Mouse (Mus musculus): ENCODE measurements around the gene Lrrc32. TPM values are rescaled to one million over a fixed set of nuclear protein-coding genes. Genes with fewer than 3 reads are reported as not detected.

Gene Lrrc32
- total RNA-seq, 2 experiments from 2014 or later = not detected

DNA sequence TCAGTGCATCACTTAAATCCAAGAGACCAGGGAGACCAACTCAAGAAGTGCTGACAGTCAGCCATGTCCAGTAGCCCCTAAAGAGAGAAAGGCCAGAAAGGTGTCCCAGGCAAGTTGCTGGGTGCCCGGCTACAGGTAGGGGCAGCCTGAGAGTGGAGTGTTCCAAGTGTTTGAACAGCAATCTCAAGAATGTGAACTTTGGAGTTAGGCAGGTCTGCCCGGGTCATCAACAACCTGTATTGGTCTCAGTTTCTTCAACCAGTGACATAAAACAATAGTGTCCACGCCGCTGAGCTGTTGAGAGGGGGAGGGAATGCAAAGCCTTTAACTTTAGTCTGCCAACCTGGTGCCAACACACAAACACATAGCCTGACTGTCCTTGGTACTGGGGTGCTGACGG, 52.5 kb downstream of the Lrrc32 start:
- no peak for ATAC-seq (replicated peaks; ENCODE audit: low FRiP score, poor library complexity, severe bottlenecking)

DNA sequence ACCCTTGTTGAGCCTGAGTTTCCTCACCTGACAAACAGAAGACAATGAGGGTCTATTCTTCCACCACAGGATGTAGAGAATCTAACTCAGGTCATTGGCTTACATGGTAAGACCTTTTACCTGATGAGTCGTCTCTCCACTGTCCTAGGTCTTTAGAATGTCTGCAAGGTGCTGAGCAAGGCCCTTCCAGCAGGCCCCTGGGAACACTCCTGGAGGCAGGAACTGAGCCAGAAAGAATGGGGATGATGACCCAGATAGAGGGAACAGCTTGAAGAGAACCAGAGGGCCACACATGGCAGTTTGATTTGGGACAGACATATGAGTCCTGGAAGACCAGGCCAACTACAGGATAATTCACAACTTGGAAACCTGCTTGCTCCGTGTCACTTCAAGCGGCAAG, 53.2 kb downstream of the Lrrc32 start:
- ATAC-seq (replicated peaks; ENCODE audit: low FRiP score, poor library complexity, severe bottlenecking) = no peak

DNA sequence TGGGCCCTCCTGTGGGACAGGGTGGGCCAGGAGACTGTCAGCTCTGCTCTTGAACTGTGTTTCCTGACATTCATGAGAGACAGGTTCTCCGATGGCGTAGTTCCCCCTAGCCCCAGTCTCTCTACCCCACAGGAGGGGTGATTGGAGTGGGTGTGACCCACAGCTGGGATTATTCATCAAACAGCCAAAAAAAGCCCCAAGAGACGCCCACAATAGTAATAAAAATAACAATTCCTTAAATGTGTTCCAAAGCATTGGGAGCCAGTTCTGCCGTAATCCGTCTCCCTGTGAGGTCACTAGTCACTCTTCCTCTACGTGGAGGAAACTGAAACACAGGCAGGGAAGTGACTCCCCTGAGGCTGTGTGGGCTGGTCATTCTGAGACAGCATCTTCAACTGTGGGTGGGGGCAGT, 53.7 kb downstream of the Lrrc32 start:
- ATAC-seq (replicated peaks; ENCODE audit: low FRiP score, poor library complexity, severe bottlenecking) = no peak

- no peak for ATAC-seq (replicated peaks; ENCODE audit: low FRiP score, poor library complexity, severe bottlenecking)
Measured at GRCm38 (mm10) chr7:98543853-98544370, 54.8 kb downstream of the Lrrc32 start.

DNA sequence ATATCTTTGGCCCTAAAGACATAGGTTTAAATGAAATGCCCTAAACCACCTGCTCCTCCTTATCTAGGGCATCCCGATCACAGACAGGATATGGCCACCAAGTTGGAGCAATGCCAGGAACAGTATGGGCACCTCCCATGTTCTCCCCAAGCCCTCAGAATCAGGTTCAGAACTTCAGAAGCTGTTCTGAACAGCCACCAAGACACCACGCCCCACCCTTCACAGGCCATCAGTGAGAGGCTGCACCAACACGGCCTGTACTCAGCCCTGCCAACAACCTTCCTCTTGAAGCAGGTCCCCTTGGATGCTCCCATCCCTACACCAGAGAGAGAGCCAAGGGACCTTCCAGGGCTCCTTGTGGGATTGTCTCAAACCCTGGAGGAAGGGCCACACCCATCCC, 55.5 kb downstream of the Lrrc32 start:
- no peak for ATAC-seq (replicated peaks; ENCODE audit: low FRiP score, poor library complexity, severe bottlenecking)

DNA sequence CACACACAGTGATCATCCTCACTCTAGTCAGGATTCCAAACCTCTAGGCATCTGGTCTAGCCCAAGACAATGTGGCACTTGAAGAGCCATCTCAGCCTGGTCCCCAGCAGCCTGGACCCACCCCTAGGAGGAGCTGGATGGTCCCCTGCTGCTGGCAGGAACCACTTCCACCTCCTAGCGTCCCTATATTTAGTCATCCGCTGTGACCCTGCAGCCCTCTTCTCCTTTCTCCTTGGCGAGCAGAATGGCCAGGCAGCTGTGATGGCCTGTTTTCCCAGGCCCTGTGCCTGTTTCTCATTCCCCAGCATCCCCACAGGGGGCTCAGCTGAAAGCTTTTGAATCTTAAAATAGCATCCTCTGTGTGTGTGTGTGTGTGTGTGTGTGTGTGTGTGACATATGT, 59.8 kb downstream of the Lrrc32 start:
- no peak for ATAC-seq (replicated peaks; ENCODE audit: low FRiP score, poor library complexity, severe bottlenecking)

DNA sequence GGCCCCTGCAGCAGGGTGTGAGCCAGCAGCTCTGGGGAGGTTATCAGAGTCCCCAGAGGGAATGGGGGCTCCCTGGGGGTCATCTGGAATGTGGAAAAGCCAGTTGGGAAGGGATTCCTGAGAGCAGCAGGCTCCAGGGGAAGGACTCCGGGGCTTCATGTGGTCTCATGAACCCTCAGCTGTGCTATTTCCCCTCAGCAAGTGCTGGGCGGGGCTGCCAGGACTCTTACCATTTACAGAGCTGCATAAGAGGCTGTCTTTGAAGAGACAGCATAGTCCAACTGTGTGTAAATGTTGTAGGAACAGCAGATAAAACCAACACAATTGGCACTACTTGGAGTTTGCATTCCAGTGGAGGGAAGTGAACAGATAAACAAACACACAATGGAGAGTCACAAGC, 61.5 kb downstream of the Lrrc32 start:
- no peak for ATAC-seq (replicated peaks; ENCODE audit: low FRiP score, poor library complexity, severe bottlenecking)

GRCm38 (mm10) chr7:98551041-98551440, 62.0 kb downstream of the Lrrc32 start:
- no peak for ATAC-seq (replicated peaks; ENCODE audit: low FRiP score, poor library complexity, severe bottlenecking)

Other genes starting within 250 kb of the Lrrc32 start
- 18.4 and 22.2 TPM in 2 replicates for gene Acer3, start 168.1 kb upstream of the Lrrc32 start, total RNA-seq (2015; ENCODE audit: low replicate concordance)
- 17.0 and 27.6 TPM in 2 replicates for gene Acer3, start 168.1 kb upstream of the Lrrc32 start, total RNA-seq (2017; ENCODE audit: low replicate concordance)
- gene Tsku, start 128.0 kb upstream of the Lrrc32 start, total RNA-seq (2015; ENCODE audit: low replicate concordance) = not detected in 2 replicates
- 1.1 TPM in 1 of 2 replicates, not detected in the other for gene Tsku, start 128.0 kb upstream of the Lrrc32 start, total RNA-seq (2017; ENCODE audit: low replicate concordance)
- gene Gucy2d, start 48.9 kb upstream of the Lrrc32 start, total RNA-seq (2015; ENCODE audit: low replicate concordance) = not detected in 2 replicates
- gene Gucy2d, start 48.9 kb upstream of the Lrrc32 start, total RNA-seq (2017; ENCODE audit: low replicate concordance) = not detected in 2 replicates
- gene Emsy, start 167.5 kb downstream of the Lrrc32 start, total RNA-seq (2015; ENCODE audit: low replicate concordance) = 69.6 and 81.7 TPM in 2 replicates
- gene Emsy, start 167.5 kb downstream of the Lrrc32 start, total RNA-seq (2017; ENCODE audit: low replicate concordance) = 50.3 and 55.3 TPM in 2 replicates
- 4.8 and 11.3 TPM in 2 replicates for gene Thap12, start 213.8 kb downstream of the Lrrc32 start, total RNA-seq (2015; ENCODE audit: low replicate concordance)
- 7.2 and 11.8 TPM in 2 replicates for gene Thap12, start 213.8 kb downstream of the Lrrc32 start, total RNA-seq (2017; ENCODE audit: low replicate concordance)